ENCODE assay signal across 8 mouse cellular contexts in genomic region chr10:86301117-86301490, GRCm38 (mm10). TPM values are rescaled to one million over a fixed set of nuclear protein-coding genes. Genes with fewer than 3 reads are reported as not detected.
A peak's percentile ranks its signal among the peaks of the same experiment; 100 is the strongest.
DNase-seq lines count a peak whose midpoint lies in the region; ATAC-seq and TF ChIP-seq lines count a peak whose summit lies in the region.

No protein-coding gene starts in this region.

- H3K79me3 ChIP-seq in C2C12 (ENCODE audit: low read depth), result peaks cover 52% of the 10 kb centered on the region

- H3K36me3 ChIP-seq in C2C12 (ENCODE audit: control insufficient read depth, insufficient read depth), result peaks cover 24% of the 10 kb centered on the region
- H3K36me3 ChIP-seq in forebrain, embryonic 14.5 days (ENCODE audit: control insufficient read depth, insufficient read depth, low read length), result no peaks in the 10 kb centered on the region
- no peaks in the 10 kb centered on the region for H3K36me3 ChIP-seq in liver, embryonic 16.5 days (ENCODE audit: control insufficient read depth, insufficient read depth)

- intact Hi-C loops in gastrocnemius, adult 2 months (cut with DNase I), result no loop called here
- intact Hi-C loops in gastrocnemius, postnatal 36 days (cut with DNase I), result loop anchor here (2.0 to 5.0 kb wide), 2 partner anchors 41 to 150 kb away; no protein-coding TSS in a partner anchor
- intact Hi-C loops in gastrocnemius, postnatal 14 days (cut with DNase I; ENCODE audit: low total_unique reads), result loop anchor here (5.0 kb wide), 1 partner anchor 151 kb away; no protein-coding TSS in a partner anchor

- peaks cover 31% of the 10 kb centered on the region for H3K4me1 ChIP-seq in forebrain, embryonic 14.5 days (ENCODE audit: control insufficient read depth, insufficient read depth, low read length)
- peaks cover 8% of the 10 kb centered on the region for H3K4me1 ChIP-seq in liver, embryonic 16.5 days (ENCODE audit: control insufficient read depth, low read depth, low read length)

- H3ac ChIP-seq in C2C12 (ENCODE audit: control insufficient read depth, insufficient read length, low read depth), result peak overlapping the region; percentile 97

- no peaks in the 10 kb centered on the region for H3K27me3 ChIP-seq in C2C12 (ENCODE audit: control insufficient read depth, insufficient read depth, insufficient read length)
- no peaks in the 10 kb centered on the region for H3K27me3 ChIP-seq in forebrain, embryonic 14.5 days (replicated peaks; ENCODE audit: control insufficient read depth, insufficient read depth, low read length)
- peaks cover 42% of the 10 kb centered on the region for H3K27me3 ChIP-seq in liver, embryonic 16.5 days (ENCODE audit: control insufficient read depth, insufficient read depth, low read depth, low read length)

- peak overlapping the region; percentile 68 for H3K9ac ChIP-seq in forebrain, embryonic 14.5 days (ENCODE audit: low read length)
- peak overlapping the region; percentile 36; the same call in 1 of the 2 replicates for H3K9ac ChIP-seq in liver, embryonic 16.5 days (ENCODE audit: low read depth, low read length)

- ATAC-seq in forebrain, embryonic 14.5 days, result no peak
- ATAC-seq in liver, embryonic 16.5 days (ENCODE audit: low read depth), result no peak

- peaks cover 59% of the 10 kb centered on the region for H3K79me2 ChIP-seq in C2C12 (ENCODE audit: control insufficient read depth, insufficient read depth)

- no peaks in the 10 kb centered on the region for H3K9me3 ChIP-seq in forebrain, embryonic 14.5 days (replicated peaks; ENCODE audit: control insufficient read depth, low read length)
- no peaks in the 10 kb centered on the region for H3K9me3 ChIP-seq in liver, embryonic 16.5 days (replicated peaks; ENCODE audit: control insufficient read depth, low read length)

- TF ChIP-seq CTCF in gastrocnemius, adult 2 months (IDR thresholded peaks at IDR 0.05), result no peak
- TF ChIP-seq CTCF in C2C12 (IDR thresholded peaks at IDR 0.05; ENCODE audit: control insufficient read depth, insufficient read depth, insufficient read length), result no peak

- peak overlapping the region; percentile 89 for H3K4me3 ChIP-seq in gastrocnemius, adult 2 months
- H3K4me3 ChIP-seq in C2C12 (ENCODE audit: insufficient read depth, poor library complexity, severe bottlenecking), result peak overlapping the region; percentile 85
- peak overlapping the region; percentile 52 for H3K4me3 ChIP-seq in forebrain, embryonic 14.5 days (ENCODE audit: low read depth, low read length)
- peak overlapping the region; percentile 52 for H3K4me3 ChIP-seq in liver, embryonic 16.5 days (ENCODE audit: low read depth, low read length)

- peak overlapping the region; percentile 98 for H3K4me2 ChIP-seq in forebrain, embryonic 14.5 days (ENCODE audit: low read length)
- peak overlapping the region; percentile 67 for H3K4me2 ChIP-seq in liver, embryonic 16.5 days (ENCODE audit: low read depth, low read length)

- WGBS in forebrain, embryonic 14.5 days, result 1% methylated on average over 9 of the region's 10 CpGs
- 1% methylated on average over 10 of the region's 10 CpGs for WGBS in liver, embryonic 16.5 days (ENCODE audit: insufficient replicate concordance)

- peak overlapping the region; percentile 96 for H3K27ac ChIP-seq in gastrocnemius, adult 2 months
- no peak overlapping the region for H3K27ac ChIP-seq in forebrain, embryonic 14.5 days (ENCODE audit: low read depth, low read length)
- H3K27ac ChIP-seq in liver, embryonic 16.5 days (ENCODE audit: low read length), result no peak overlapping the region

- no peak for DNase-seq in gastrocnemius, adult 2 months
- no peak for DNase-seq in gastrocnemius, postnatal 36 days
- peak; percentile 36 for DNase-seq in forebrain, embryonic 14.5 days (ENCODE audit: low spot score)
- DNase-seq in MN1 (ENCODE audit: low spot score) (no peak), adipocyte (ENCODE audit: low spot score) (no peak)
- DNase-seq in gastrocnemius, postnatal 14 days, result no peak

TF ChIP-seq in C2C12, 6 proteins besides CTCF, POLR2A, EP300 and RAD21:
- no peak for TF ChIP-seq MAX (IDR thresholded peaks at IDR 0.05)
- TF ChIP-seq MYOD1 (IDR thresholded peaks at IDR 0.05; ENCODE audit: control insufficient read depth, insufficient read length, low read depth), result no peak
- no peak for TF ChIP-seq USF1 (IDR thresholded peaks at IDR 0.05; ENCODE audit: low read depth)
- TF ChIP-seq FOSL1 (IDR thresholded peaks at IDR 0.05; ENCODE audit: insufficient read depth, low read length, poor library complexity, severe bottlenecking), result no peak
- no peak for TF ChIP-seq MYOG (IDR thresholded peaks at IDR 0.05; ENCODE audit: control insufficient read depth, extremely low read depth, insufficient read length)
- TF ChIP-seq CEBPB (IDR thresholded peaks at IDR 0.05; ENCODE audit: low read depth), result no peak

RNA-seq across cellular contexts. Expression of gene Timp3, which starts 0.9 kb away (rescaled TPM):
- 10 to 100 TPM; 71.5 to 81.6 TPM for total RNA-seq in gastrocnemius, adult 2 months (2021)
- 10 to 100 TPM; 51.7 to 59.6 TPM for total RNA-seq in gastrocnemius, postnatal 36 days (2021)
- 57.7 TPM for polyA plus RNA-seq in C2C12 (2012; fragmentation: generic; extraction: Trizol)
- 7.9 and 13.8 TPM in 2 replicates for polyA plus RNA-seq in forebrain, embryonic 14.5 days (2014; fragmentation: Nextera tagmentation; extraction: Ambion mirVana)
- polyA plus RNA-seq in liver, embryonic 16.5 days (2015; fragmentation: Nextera tagmentation; extraction: Ambion mirVana), result 5.7 and 7.3 TPM in 2 replicates
- 10 to 100 TPM; 80.1 to 91.6 TPM for total RNA-seq in gastrocnemius, postnatal 14 days (2021)
